Mouse (Mus musculus) regulatory T cell (primary cell): ENCODE data around the gene Cnbp.

ENCODE experiments used
- in situ Hi-C: fragments of 300-600 bp; cut with MboI, MseI; formaldehyde crosslinking; loops from one replicate; pipeline ENCODE4 v1.15.1; 2025; ENCODE audit warnings: high pct_unique_total_duplicates

Cnbp gene

GRCm38 (mm10) chr6:87806028-87806427 is 44.9 kb downstream of the Cnbp start:
- in situ Hi-C loops = no loop called here

- in situ Hi-C loops = no loop called here
These were observed 45.5 kb downstream of the Cnbp start for GRCm38 (mm10) chr6:87805448-87805847.

- in situ Hi-C loops = no loop called here
These were observed 46.0 kb downstream of the Cnbp start for GRCm38 (mm10) chr6:87804886-87805285.

GRCm38 (mm10) chr6:87804036-87804435 is 46.9 kb downstream of the Cnbp start:
- in situ Hi-C loops = no loop called here

GRCm38 (mm10) chr6:87802462-87802861 is 48.4 kb downstream of the Cnbp start:
- in situ Hi-C loops = no loop called here

- in situ Hi-C loops = no loop called here
These were observed 51.3 kb downstream of the Cnbp start for GRCm38 (mm10) chr6:87799576-87799975.

- in situ Hi-C loops = no loop called here
These were observed 53.6 kb downstream of the Cnbp start for GRCm38 (mm10) chr6:87797321-87797720.

GRCm38 (mm10) chr6:87796251-87796880 is 54.5 kb downstream of the Cnbp start:
- in situ Hi-C loops = no loop called here

GRCm38 (mm10) chr6:87795385-87796150 is 55.3 kb downstream of the Cnbp start:
- in situ Hi-C loops = no loop called here

GRCm38 (mm10) chr6:87793821-87794510 is 56.9 kb downstream of the Cnbp start:
- in situ Hi-C loops = no loop called here
